Mouse (Mus musculus): ENCODE results near the gene Evi2.

The Evi2 gene

DNA sequence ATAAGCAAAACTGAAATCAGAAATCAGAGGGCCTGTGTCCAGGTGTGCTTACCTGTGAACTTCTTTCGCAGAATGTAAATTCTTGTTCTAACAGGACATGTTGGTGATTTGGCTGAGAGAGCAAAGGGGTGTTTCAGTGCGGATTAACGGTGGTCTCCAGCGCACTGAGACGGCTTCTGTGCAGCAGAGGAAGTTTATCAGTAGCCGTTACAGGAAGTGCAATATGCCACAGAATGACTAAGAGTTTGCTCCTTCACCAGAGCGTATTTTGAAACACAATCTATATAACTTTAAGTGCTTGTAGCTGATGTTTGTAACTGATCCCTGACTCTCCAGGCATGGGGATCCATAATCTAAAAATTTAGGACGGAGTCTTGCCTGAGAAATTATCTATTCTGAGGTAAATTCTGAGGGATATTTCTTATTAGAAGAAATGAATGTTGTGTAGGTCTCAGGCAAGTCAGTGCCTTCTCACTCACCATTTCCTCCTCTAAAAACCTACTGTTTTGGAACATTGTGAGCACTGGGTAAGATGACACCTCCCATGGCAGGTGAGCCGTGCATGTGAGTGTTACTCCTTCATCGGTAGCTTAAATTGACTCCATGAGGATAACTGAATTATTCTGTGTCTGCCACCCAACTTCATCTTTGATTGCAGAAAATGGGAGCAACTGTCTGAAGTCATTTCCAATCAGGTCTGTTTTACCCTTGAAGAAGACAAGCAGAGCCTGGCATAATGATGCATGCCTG is 6.7 kb downstream of the Evi2 start, which contains the start of gene Evi2b:
TSS of gene Evi2b (minus strand) at position 203 of the 750 bp plus-strand sequence.
- no peak for DNase-seq

DNA sequence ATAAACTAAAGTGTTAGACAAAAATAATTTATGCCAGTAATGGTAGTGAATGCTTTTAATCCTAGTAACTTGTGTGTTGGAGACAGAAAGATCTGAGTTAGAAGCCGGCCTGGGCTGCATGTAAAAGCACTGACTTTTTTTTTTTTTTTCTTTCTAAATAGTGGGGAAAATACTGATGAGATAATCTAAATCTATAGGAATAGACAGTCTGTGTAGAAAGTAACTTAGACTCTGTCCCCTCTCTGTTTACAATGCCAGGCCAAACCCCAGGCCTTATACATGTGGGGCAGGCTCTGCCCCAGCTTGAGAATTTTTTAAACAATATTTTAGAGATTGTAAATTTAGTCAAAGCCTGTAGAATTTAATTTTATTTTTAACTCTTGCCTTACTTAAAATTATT is 7.4 kb downstream of the Evi2 start:
- DNase-seq = no peak

DNA sequence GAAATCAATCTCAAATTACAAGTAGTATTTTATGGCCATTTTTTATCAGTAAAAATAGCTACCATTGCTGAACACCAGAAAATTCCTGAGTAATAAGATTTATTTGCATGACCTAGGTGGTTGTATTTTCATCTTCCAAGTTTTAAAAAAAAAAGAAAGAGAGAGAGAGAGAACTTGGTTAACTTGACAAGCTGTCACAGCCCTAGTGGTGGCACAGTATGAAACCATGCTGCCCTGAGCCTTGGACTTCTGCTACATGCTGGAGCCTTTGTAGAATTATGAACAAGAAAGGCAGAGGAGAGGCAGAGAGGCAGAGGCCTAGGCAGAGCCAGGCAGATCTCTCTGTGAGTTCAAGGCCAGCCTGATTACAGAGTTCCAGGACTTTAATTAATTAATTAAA is 8.5 kb downstream of the Evi2 start:
- DNase-seq = no peak

DNA sequence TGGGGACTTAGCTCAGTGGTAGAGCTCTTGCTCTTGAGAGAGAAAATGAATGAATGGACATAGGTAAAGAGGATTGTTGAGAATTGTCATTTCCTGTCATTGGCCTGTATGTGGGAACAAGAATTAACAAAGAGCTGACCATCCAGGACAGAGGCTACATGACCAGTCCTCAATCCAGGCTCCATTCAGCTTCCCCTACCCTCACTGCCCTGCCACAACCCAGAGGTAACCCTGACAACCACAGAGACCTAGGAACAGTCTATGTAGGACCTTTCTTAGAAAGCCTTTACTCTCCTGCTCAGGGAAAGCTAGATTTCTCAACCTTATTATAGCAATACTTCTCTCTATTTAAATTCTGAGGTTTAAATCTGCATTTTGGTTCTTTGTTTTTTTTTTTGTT is 9.6 kb downstream of the Evi2 start:
- DNase-seq = no peak

DNA sequence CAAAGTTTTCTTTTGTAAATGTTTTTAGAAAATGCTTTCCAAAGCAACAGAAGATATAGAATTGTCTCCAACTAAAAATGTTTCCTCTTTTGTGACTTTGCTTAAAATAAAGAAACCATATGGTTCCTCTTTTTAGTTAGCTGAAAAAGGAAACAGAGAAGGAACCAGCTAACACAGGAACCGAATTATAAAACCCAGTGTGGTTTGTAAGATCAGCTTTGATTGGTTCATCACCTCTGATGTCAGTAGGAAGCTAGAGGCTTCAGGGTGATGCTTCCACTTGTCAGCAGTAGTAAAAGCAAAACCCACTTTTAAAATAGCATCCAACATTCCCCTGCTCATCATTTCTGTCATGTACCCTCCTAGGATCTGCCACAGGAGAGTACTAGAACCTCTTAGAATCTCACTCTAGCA is 10.5 kb downstream of the Evi2 start:
- DNase-seq = no peak

DNA sequence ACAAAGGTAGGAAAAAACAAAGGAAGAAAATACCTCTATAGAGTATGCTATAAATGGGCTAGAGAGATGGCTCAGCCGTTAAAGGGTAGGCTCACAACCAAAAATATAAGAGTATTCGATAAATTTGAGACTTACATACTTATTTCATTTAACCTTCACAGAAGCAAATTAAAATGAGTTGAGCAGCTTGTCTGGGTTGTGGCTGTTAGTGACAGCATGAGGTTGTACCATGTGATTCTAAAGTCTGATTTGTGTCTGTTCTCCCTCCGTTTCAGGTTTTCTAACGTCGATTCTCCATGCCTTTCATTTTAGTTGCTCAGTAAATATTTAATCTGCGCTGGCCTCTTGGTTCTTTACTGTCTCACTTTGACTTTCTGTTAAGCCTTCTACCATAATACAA is 11.1 kb downstream of the Evi2 start:
- no peak for DNase-seq

DNA sequence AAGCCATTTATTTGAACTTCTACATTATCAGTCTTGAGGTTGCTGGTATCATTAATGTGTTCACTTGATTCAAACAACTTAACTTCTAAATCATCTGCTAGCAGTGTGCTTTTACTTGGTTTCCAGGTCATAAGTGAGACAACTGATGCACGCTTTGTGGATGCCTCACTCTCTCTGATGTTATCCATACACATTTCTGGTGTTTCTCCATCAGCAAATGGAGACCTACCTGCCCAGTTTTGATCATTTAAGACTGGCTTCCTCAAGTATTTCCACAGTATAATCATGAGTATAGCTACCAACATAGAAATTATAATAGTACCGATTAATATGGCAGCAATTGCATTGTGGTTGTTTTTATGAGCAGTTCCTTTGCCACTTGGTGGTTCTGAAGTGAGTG is 14.6 kb downstream of the Evi2 start:
- DNase-seq = no peak

DNA sequence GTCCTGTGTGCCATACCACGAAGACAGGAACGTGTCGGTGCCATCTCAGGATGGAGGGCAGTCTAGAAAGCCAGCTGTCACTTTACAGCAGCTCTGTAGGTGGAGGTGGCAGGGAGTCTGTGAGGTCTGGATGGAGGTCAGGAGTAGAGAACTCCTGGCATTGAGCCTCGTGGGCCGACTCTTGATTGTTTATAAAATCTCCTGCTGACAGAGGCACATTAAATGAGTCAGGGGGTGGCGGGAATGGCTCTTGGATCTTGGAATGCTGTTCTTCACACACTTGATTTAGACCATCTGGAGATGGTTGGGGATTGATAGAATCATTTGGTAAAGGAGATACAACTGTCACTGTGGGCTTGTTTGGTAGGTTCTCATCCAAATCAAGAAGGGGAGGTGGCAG is 15.1 kb downstream of the Evi2 start:
- DNase-seq = no peak

DNA sequence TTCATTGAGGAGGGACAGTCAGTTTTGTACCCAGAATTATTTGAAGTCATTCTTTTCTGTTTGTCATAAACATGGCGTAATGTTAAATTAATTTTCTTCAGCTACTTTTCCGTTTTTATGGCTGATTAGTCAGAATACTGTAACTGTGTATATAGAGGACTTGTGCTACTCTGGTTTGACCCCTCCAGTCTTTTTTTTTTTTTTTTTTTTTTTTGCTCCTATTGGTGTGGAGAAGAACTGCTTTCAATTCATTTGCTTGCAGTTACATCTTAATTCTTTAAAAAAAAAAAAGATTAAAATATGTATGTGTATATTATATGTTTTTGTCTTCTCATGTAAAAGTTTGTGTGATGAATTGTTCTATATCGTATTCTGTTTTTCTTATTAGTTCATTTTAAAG is 18.4 kb downstream of the Evi2 start:
- DNase-seq = no peak

DNA sequence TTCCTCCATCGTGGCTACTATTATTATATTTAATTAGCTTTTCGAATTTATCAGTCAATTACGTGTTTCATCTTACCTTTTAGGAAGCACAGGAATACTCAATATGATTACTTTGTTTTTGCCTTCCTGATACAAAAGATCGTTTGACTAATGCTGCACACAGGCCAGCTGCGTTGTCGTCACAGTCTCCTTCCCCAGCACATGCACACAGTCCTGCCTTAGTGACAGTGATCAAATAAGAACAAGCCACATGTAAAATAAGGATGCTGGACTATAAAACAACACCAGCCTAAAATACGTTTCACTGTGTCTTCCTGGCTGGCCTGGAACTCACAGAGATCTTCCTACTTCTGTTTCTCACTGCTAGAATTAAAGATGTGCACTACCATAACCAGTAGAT is 25.9 kb downstream of the Evi2 start:
- DNase-seq = no peak

DNA sequence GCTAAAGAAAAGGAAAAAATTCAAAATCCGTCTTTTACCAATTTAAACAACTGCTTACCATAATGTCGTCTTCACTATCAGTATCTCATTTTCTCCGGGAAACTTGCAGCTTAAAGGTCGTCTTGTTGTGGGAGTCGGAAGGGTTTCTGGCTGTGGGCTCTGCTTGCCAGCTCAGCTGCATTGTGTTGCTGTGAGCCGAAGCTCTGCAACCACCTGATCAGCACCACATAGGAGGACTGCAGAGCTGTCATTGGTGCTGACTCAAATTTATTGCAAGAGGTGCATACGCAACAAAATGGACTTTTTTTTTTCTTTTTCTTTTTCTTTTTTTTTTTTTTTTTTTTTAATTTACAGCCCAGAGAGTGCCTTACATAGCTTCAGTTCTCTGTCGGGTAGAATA is 26.5 kb downstream of the Evi2 start, which contains the start of gene Omg:
TSS of gene Omg (minus strand) at position 240 of the 400 bp plus-strand sequence.
- no peak for DNase-seq

DNA sequence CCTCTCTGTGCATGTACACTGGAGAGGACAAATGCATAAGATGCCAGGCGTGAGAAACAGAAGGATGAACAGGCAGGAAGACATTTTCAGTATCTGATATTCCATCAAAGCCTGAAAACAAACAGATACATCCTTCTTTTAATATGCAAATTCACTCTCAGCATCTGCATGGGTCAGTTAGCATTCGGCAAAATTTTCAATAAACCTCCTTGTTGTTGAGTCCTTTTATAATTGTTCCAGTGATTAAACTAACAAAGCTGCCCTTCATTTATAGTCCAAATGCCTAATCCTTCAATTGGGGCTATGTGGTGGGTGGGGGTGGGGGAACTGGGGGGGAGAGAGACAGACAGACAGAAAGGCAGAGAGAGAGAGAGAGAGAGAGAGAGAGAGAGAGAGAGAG is 27.5 kb downstream of the Evi2 start:
- no peak for DNase-seq

DNA sequence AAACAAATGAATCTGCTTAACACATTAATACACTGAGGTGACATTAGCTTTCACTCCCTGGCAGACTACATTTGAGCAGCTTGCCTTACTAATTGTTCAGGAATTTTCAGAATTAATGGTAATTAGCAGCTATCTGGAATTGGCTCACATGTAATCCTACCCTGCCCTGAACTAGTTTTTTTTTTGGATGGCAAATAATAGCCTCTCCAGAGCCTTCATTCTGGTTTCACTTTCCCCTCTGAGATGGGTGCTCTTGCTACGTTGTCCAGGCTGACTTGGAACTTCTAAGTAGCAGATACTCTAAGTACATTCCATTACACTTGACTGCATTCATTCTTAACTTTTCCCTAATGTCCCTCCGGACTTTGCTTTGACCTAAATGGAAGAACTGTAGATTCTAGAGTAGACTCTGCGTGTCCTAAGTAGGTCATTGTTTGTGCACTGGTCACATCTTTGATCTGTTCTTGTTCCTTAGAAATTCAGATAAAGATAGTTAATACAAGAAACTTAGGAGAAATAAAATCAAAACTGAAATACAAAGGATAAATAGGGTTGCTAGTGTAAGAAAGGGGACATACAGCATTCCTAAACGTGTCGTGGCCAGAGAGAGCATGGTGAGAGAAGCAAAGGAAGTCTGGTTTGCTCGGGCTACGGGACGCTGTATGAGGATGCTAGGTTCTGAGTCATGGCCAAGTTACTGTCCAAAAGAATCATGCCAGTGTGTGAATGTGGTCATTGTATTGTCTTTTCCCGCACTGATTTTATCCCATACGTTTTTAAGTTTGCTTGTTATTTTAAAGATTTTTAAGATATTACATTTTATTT is 35.2 kb downstream of the Evi2 start:
- no peak for DNase-seq

DNA sequence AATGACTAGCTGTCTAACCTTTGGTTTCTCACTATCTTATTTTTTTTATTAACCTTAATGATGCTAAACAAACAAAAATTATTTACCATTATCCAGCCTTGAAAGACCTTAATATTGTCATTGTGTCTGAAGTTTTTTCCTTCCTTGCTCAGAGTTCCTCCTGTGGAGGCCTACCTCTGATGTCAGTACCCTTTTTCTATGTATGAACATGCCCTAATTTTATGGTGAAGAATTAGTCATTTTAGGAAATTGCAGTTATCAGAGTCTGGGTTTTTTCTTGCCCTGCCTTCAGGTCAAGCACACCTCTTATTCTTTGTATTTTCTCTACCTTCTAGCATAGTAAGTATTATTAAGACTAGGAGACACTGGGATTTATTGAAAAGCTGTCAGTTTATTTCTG is 45.7 kb downstream of the Evi2 start:
- DNase-seq = no peak

DNA sequence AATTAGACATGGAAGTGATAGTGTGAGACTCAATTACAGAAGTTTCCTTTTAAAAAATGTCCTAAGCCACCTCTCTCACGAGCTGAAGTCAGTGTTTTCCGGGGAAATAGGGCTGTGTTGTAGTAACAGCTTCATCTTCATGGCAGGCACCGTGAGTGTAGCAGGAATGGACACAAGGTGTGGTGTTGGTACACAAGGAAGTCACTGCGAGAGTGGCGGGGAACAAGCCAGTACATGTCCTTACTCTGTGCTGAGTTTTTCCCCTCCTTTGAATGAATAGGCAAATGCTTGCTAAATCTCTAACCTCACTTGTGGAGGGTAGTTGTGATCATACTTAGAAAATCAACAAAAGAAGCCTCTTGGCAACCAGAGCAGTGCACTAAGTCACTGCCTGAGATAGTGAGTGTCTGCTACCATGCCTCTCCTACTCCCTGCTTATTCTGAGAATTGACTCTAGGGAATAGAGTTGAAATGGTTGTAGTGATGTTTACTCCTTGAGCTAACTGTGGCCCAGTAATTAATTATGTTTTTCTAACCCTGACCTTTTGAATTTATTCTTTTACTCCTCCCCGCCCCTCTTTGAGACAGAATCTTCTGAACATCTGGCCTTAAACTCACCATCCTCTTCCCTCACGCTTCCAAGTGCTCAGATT is 46.4 kb downstream of the Evi2 start:
- DNase-seq = no peak

DNA sequence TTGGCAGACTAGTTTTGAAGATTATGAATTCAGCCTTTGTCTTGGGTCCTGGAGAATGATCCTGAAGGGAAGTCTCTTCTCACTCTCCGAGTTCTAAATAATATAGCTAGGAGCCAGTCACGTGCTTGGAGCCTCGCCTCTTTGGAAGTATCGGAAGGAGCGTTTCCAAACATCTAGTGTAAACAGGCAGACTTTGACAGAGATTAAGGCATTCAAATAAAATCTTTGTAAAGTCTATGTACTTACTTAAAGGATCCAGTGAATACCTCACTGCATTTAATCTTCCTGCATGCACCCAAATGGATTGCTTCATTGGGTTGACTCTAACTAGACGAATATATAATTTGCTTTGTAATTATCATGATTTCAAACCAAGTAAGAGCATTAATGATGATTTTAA is 47.0 kb downstream of the Evi2 start:
- DNase-seq = no peak

DNA sequence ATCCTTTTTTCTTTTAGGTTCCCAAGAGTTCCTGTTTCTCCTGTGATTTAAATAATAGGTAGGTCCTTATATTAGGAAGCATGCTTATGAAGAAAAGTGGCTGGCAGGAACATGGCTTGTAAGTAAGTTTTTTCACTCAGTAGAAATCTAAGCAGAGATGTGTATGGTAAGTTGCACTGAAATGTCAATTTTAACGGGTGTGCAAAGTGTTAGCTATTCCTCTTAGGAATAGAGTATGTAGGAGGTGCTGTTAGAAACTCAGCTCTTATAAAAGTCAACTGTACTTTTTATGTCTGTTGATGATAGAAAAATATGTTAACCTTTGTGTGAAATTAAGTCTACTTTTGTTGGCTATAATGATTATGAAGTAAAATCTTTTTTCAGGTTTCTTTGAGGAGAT is 62.3 kb downstream of the Evi2 start:
- no peak for DNase-seq
